Mouse (Mus musculus): ENCODE data around the gene Rpp25. TPM values are rescaled to one million over a fixed set of nuclear protein-coding genes. Genes with fewer than 3 reads are reported as not detected.

Rpp25 gene
- total RNA-seq, 2 experiments from 2014 or later, result 10.9 to 13.2 TPM

DNA sequence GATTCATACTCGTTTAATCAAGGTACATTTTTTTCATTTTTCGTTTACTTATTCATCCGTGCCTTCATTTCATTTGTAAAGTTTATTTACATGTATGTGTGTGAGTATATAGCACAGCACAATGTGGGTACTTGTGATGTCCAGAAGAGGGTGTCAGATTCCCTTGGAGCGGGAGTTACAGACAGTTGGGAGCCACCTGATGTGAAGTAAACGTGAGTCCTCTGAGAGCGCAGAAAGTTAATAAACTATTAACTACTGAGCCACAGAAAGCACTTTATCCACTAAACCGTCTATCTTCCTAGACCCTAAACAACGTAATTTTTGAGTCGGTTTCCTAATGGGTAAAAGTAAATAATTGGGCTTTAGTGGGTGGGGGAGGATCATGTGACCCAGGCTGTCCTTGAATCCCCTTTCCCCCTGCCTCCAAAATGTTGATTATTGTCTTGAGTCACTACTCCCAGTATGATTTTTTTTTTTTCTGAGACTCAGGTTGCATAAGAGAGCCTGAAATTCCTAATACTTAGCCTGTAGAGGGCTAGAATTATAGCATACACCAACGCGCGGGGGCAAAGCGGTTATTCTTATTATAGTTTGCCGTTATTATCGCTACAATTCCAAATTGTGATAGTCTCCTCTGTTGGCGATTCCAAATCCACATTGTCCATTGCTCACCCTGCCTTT, 16.7 kb downstream of the Rpp25 start:
- no peak for DNase-seq (ENCODE audit: extremely low spot score in 1 of 2, low spot score in 1 of 2)

DNA sequence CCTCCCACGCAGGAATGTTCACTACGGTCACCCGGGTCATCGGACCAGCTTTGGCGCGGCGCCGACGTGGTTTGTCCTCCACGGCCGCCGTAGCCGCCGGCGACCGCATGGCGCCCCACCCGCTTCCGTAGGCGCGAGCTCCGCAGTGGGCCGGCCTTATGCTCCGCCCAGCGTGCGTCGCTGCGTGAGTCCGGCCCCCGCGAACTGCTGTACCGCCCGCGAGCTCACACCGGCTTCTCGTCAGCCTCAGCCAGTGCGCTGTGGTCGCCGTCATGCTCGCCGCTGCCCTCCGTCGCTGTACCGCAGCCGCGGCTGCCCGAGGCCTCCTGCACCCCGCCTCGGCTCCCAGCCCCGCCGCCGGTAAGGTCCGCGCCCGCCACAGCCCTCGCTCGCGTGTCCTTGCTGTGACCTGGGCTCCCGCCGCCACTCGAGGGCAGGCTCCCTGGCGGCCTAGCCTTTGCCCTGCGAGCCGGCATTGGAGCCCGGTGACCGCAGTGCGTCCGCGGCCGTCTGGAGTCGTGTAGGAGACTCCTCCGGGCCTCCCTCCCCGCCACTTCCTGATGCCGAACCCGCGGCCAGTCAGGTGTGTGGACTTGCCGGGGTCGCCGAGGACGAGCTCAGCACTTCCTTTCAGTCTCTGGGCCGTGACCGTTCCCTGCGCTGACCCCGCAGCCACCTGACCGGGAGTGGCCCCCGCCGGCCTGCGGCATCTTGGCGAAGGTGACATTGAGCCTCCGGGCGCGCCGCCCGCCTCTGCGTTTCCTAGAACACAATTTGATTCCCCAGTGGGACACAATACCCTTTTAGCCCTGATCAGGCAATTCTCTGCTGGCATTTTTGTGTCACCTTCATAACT, 17.5 kb downstream of the Rpp25 start, which contains the start of gene Cox5a:
Gene Cox5a (plus strand): TSS at position 219 of the 856 bp plus-strand sequence.
- DNase-seq (ENCODE audit: extremely low spot score in 1 of 2, low spot score in 1 of 2), result peak; percentile 92

DNA sequence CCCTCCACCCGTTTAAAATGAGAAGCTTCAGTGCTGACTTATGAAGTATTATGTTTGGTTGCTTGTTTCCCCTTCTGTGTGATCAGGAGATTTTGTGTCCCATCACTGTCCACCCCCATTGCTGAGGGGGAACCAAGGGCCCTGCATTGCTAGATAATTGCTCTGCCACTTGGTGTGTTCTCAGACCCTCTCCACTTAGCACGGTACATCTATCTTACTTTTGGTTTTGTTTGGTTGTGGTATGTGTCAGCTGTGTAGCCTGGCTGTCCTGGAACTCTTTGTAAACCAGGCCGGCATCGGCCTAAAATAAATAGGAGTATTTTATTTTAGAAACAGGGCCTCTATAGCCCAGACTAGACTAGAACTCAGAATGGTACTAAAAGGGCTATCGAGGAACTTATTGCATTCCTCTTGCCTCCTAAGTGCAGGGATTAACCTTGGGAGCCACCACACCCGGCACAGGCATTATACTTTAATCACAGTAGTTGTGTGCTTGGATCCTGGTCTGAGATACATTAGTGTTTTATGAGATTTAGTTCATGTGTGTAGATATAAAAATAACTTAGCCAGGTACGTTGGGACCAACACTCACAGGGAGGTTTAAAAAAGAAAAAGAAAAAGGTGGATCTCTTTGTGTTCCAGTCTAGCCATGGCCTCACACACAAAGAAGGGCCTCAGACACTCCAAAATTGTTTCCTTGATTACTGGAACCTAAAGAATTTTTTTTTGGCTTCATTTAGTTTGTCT, 18.5 kb downstream of the Rpp25 start:
- no peak for DNase-seq (ENCODE audit: extremely low spot score in 1 of 2, low spot score in 1 of 2)

DNA sequence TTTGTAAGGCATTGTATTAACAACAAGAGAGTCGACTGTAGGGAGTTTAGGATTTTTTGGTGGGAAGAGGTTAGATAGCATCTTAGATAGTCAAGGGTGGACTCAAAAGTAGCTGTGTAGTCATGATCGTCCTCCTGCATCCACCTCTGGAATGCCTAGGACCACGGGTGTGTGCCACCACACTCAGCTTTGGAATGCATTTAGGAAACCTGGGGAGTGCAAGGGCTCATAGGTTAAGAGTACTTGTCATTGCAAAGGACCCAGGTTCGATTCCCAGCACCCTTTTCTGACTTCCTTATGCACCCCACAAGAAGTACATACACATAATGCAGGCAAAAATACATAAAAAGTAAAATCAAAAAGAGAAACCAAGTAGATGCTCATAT, 19.0 kb downstream of the Rpp25 start:
- DNase-seq (ENCODE audit: extremely low spot score in 1 of 2, low spot score in 1 of 2), result no peak

DNA sequence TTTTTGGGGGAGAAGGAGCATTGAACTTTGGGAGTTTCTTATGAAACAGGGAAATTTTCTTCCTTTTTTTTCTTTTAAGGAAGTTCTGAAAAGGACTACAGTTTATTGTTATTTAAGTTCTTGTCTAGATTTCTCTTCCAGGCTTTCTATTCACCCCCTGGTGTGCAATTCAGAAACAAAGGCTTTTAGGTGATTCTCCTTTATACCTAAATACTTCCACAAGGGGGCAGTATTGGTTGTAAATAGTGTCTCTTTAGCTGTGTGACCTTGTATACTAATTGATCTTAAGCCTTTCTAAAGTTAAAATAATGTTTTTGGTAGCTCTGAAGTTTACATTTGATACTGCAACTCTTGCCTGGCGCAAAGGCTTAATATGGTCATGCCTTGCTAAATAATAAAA, 19.9 kb downstream of the Rpp25 start:
- no peak for DNase-seq (ENCODE audit: extremely low spot score in 1 of 2, low spot score in 1 of 2)

GRCm38 (mm10) chr9:57524439-57524838, 20.6 kb downstream of the Rpp25 start:
- no peak for DNase-seq (ENCODE audit: extremely low spot score in 1 of 2, low spot score in 1 of 2)

DNA sequence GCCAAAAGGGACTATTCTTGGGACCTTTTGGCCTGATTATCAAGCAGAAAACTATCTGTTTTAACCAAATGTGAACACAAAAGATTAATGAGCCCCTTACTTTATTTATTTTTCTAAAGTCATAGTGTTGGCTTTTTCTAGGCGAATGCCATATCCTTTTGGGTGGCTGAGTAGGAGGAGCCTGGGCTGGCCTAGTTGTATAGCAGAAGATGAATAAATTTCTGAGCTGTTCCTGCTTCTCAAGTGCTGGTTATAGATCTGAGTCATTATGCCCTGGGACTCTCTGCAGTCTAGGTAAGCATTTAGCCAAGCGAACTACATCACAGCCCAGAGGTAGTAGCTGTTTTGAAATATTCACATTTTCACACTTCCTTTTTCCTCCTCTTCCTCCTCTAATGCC, 21.7 kb downstream of the Rpp25 start:
- DNase-seq (ENCODE audit: extremely low spot score in 1 of 2, low spot score in 1 of 2), result no peak

DNA sequence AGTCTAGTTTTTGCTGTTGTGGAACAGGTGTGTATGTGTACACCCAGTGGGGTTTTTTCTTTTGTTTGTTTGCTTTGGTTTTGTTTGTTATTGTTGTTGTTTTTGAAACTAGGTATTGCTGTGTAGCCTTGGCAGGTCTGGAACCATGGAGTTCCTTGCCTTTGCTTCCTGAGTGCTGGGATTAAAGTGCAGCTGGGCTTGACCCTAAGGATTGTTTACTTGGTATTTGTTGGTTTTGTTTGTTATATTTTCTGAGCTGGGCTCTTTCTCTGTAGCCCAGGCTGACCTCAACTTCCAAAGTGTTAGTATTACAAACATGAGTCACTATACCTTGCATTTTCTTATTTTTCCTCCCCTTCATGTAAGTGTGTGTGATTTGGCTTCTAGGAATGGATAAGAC, 22.6 kb downstream of the Rpp25 start:
- DNase-seq (ENCODE audit: extremely low spot score in 1 of 2, low spot score in 1 of 2), result no peak

- no peak for DNase-seq (ENCODE audit: extremely low spot score in 1 of 2, low spot score in 1 of 2)
These were observed 28.1 kb downstream of the Rpp25 start for GRCm38 (mm10) chr9:57531946-57532345.

- no peak for DNase-seq (ENCODE audit: extremely low spot score in 1 of 2, low spot score in 1 of 2)
These were observed 32.5 kb downstream of the Rpp25 start for GRCm38 (mm10) chr9:57536362-57536761.

DNA sequence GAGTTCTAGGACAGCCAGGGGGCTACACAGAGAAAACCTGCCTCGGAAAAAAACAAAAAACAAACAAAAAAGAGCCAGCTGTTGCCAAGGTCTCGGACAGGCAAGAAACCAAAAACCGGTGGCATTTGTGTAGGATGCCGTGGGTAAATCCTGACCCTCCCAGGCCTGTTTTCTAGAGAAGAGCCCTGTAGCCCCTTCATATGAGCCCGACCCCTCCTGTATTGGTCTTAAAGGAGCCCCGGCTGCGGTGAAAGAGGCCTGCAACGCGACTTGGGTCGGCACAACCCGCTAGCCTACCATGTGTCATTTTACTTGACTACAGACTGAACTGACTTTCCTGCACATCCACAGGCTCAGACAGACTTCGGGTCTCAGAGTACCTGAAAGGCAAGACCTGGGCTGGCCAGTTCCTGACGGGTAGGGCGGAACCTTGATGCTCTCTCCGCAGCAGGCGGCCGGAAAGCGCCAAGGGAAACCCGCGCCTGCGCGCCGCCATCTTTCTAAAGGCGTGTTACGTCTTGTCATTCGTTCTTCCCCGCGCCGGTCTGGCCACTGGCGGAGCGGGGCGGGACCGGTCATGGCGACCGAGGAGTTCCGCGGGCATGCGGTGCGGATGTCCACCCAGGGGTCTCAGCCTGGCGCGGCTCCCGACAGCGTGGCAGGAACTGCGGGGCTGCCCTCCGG, 33.4 kb downstream of the Rpp25 start, which contains the start of gene Fam219b:
Gene Fam219b (plus strand): TSS at position 485 of the 684 bp plus-strand sequence.
- peak; percentile 86 for DNase-seq (ENCODE audit: extremely low spot score in 1 of 2, low spot score in 1 of 2)

GRCm38 (mm10) chr9:57537728-57538181, 33.9 kb downstream of the Rpp25 start:
- peak in 1 of 2 experiments; percentile 35 for DNase-seq (ENCODE audit: extremely low spot score in 1 of 2, low spot score in 1 of 2)

GRCm38 (mm10) chr9:57539550-57539949, 35.7 kb downstream of the Rpp25 start:
- DNase-seq (ENCODE audit: extremely low spot score in 1 of 2, low spot score in 1 of 2), result no peak

DNA sequence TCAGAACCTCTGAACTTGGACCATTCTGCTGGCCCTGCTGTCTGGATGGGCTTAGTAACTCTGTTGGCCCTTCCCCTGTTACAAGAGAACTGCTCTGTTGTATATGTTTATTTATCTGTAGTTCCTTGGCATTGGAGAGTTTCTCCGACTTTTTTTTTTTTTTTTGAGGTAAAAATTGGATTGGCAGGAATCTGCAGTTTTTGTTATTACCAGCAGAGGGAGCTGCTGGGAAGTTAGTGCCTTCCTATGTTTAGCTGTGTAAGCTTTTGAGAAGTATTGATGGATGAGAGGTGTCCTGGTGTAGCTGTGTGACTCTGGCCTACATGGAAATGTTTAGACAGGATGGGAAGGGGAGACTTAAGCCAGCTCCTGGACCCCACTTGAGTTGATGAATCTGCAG, 37.5 kb downstream of the Rpp25 start:
- peak in 1 of 2 experiments; percentile 45 for DNase-seq (ENCODE audit: extremely low spot score in 1 of 2, low spot score in 1 of 2)

DNA sequence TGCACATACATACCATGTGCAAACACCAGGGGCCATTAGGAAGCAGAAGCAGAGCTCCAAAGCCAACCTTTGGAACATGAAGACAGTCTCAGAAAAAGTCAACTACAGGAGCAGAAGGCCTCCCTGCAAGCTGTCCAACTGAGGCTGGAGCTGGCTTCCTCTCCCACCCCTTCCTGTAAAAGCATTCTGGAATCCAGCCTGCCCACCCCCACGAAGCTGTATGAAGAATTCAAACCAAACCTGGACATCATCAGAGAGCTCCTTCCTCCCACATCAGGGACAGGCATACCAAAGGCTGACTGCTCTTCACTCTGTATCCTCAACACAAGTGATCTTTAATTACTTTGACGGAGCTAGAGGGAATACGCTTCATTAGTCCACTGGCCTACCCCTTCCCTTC, 40.1 kb downstream of the Rpp25 start:
- DNase-seq (ENCODE audit: extremely low spot score in 1 of 2, low spot score in 1 of 2), result no peak

DNA sequence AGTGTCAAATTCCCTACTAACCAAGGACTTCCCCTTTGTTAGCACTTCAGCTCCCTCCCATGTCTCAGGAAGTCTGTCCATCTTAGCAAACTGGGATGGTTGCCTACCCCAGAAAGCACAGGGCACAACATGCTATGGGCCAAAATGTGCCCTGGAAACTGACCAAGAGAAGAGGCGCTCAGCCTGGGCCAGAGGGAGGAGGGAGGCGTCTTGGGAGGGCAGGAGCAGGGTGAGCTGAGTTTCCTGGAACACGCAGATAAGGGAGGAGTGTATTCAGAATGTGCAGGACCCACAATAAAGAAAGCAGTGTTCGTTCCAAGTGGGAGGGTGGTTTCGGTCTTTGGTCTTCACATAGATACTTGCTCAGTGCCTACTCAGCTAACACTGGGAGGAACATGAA, 43.5 kb downstream of the Rpp25 start:
- DNase-seq (ENCODE audit: extremely low spot score in 1 of 2, low spot score in 1 of 2), result no peak

GRCm38 (mm10) chr9:57547869-57548268, 44.0 kb downstream of the Rpp25 start:
- no peak for DNase-seq (ENCODE audit: extremely low spot score in 1 of 2, low spot score in 1 of 2)

DNA sequence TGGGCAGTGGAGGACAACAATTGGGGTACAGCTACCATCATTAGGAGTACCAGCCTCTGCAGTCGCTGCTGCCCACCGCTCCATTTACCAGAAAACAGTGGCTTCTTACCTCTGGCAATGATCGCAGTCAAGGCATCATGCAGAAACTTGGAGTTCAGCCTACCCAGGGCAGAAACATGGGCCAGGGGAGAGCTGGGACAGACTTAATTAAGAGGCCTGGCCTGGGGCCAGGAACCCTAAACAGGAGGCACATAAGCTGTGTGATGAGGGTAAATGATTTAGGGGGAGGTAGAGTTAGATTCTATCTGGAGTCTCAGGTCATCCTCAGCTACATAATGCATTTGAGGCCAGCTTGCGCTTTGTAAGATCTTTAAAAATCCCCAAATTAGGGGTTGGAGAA, 45.4 kb downstream of the Rpp25 start:
- DNase-seq (ENCODE audit: extremely low spot score in 1 of 2, low spot score in 1 of 2), result no peak

GRCm38 (mm10) chr9:57550126-57550862, 46.5 kb downstream of the Rpp25 start:
- DNase-seq (ENCODE audit: extremely low spot score in 1 of 2, low spot score in 1 of 2), result no peak
